Mouse (Mus musculus): ENCODE measurements around the gene Olfr808. TPM values are rescaled to one million over a fixed set of nuclear protein-coding genes. Genes with fewer than 3 reads are reported as not detected.

The Olfr808 gene
- polyA plus RNA-seq, 1 experiment from 2014 or later: not detected

Small RNAs within 50 kb of the gene (microRNA-seq; reads per million reads assigned to microRNA genes)
- gene Gm24485: not detected

Other genes with a start within 250 kb of the Olfr808 start
- not detected in 2 replicates for gene Olfr791, start 243.7 kb upstream of the Olfr808 start, polyA plus RNA-seq (2014; fragmentation: Nextera tagmentation; extraction: Ambion mirVana)
- not detected in 2 replicates for gene Olfr792, start 226.3 kb upstream of the Olfr808 start, polyA plus RNA-seq (2014; fragmentation: Nextera tagmentation; extraction: Ambion mirVana)
- gene Olfr794, start 197.8 kb upstream of the Olfr808 start, polyA plus RNA-seq (2014; fragmentation: Nextera tagmentation; extraction: Ambion mirVana): not detected in 2 replicates
- not detected in 2 replicates for gene Olfr796, start 152.9 kb upstream of the Olfr808 start, polyA plus RNA-seq (2014; fragmentation: Nextera tagmentation; extraction: Ambion mirVana)
- not detected in 2 replicates for gene Olfr798, start 137.5 kb upstream of the Olfr808 start, polyA plus RNA-seq (2014; fragmentation: Nextera tagmentation; extraction: Ambion mirVana)
- gene Olfr799, start 128.0 kb upstream of the Olfr808 start, polyA plus RNA-seq (2014; fragmentation: Nextera tagmentation; extraction: Ambion mirVana): not detected in 2 replicates
- not detected in 2 replicates for gene Olfr800, start 107.8 kb upstream of the Olfr808 start, polyA plus RNA-seq (2014; fragmentation: Nextera tagmentation; extraction: Ambion mirVana)
- not detected in 2 replicates for gene Olfr801, start 91.6 kb upstream of the Olfr808 start, polyA plus RNA-seq (2014; fragmentation: Nextera tagmentation; extraction: Ambion mirVana)
- gene Olfr802, start 77.3 kb upstream of the Olfr808 start, polyA plus RNA-seq (2014; fragmentation: Nextera tagmentation; extraction: Ambion mirVana): 0.04 TPM in 1 of 2 replicates, not detected in the other
- gene Olfr803, start 71.2 kb upstream of the Olfr808 start, polyA plus RNA-seq (2014; fragmentation: Nextera tagmentation; extraction: Ambion mirVana): not detected in 2 replicates
- not detected in 2 replicates for gene Olfr804, start 62.3 kb upstream of the Olfr808 start, polyA plus RNA-seq (2014; fragmentation: Nextera tagmentation; extraction: Ambion mirVana)
- gene Olfr805, start 36.1 kb upstream of the Olfr808 start, polyA plus RNA-seq (2014; fragmentation: Nextera tagmentation; extraction: Ambion mirVana): not detected in 2 replicates
- not detected in 2 replicates for gene Olfr806, start 23.6 kb upstream of the Olfr808 start, polyA plus RNA-seq (2014; fragmentation: Nextera tagmentation; extraction: Ambion mirVana)
- not detected in 2 replicates for gene Olfr807, start 7.7 kb upstream of the Olfr808 start, polyA plus RNA-seq (2014; fragmentation: Nextera tagmentation; extraction: Ambion mirVana)
- not detected in 2 replicates for gene Olfr809, start 9.2 kb downstream of the Olfr808 start, polyA plus RNA-seq (2014; fragmentation: Nextera tagmentation; extraction: Ambion mirVana)
- gene Olfr810, start 29.4 kb downstream of the Olfr808 start, polyA plus RNA-seq (2014; fragmentation: Nextera tagmentation; extraction: Ambion mirVana): not detected in 2 replicates
- gene Olfr811, start 38.9 kb downstream of the Olfr808 start, polyA plus RNA-seq (2014; fragmentation: Nextera tagmentation; extraction: Ambion mirVana): not detected in 2 replicates
- gene Olfr812, start 80.6 kb downstream of the Olfr808 start, polyA plus RNA-seq (2014; fragmentation: Nextera tagmentation; extraction: Ambion mirVana): not detected in 2 replicates
- gene Olfr813, start 89.9 kb downstream of the Olfr808 start, polyA plus RNA-seq (2014; fragmentation: Nextera tagmentation; extraction: Ambion mirVana): not detected in 2 replicates
- gene Olfr814, start 114.4 kb downstream of the Olfr808 start, polyA plus RNA-seq (2014; fragmentation: Nextera tagmentation; extraction: Ambion mirVana): not detected in 2 replicates
- not detected in 2 replicates for gene Olfr815, start 140.4 kb downstream of the Olfr808 start, polyA plus RNA-seq (2014; fragmentation: Nextera tagmentation; extraction: Ambion mirVana)
- not detected in 2 replicates for gene Olfr816, start 150.1 kb downstream of the Olfr808 start, polyA plus RNA-seq (2014; fragmentation: Nextera tagmentation; extraction: Ambion mirVana)
- gene Olfr818, start 183.6 kb downstream of the Olfr808 start, polyA plus RNA-seq (2014; fragmentation: Nextera tagmentation; extraction: Ambion mirVana): not detected in 2 replicates
- gene Olfr819, start 201.8 kb downstream of the Olfr808 start, polyA plus RNA-seq (2014; fragmentation: Nextera tagmentation; extraction: Ambion mirVana): not detected in 2 replicates
- not detected in 2 replicates for gene Olfr247, start 210.7 kb downstream of the Olfr808 start, polyA plus RNA-seq (2014; fragmentation: Nextera tagmentation; extraction: Ambion mirVana)
- gene Gm10310, start 219.6 kb downstream of the Olfr808 start, polyA plus RNA-seq (2014; fragmentation: Nextera tagmentation; extraction: Ambion mirVana): not detected in 2 replicates
- not detected in 2 replicates for gene Olfr820, start 247.1 kb downstream of the Olfr808 start, polyA plus RNA-seq (2014; fragmentation: Nextera tagmentation; extraction: Ambion mirVana)

All from midbrain, embryonic 14.5 days (tissue).